10 mouse cellular contexts compared by ENCODE assay signal in genomic region chr11:55432981-55433380, GRCm38 (mm10). TPM values are rescaled to one million over a fixed set of nuclear protein-coding genes. Genes with fewer than 3 reads are reported as not detected.
A peak's percentile ranks its signal among the peaks of the same experiment; 100 is the strongest.
DNase-seq lines count a peak whose midpoint lies in the region; ATAC-seq lines count a peak whose summit lies in the region.
"Had no signal": no experiment of that assay in that cellular context is flagged by ENCODE, and none has a peak within 500 bp of the region (broad histone marks: within the 10 kb centered on the region; RNA-seq: fewer than 3 reads in every experiment).

No protein-coding gene starts in this region.

- 20% methylated on average over 3 of the region's 3 CpGs for WGBS in heart, embryonic 11.5 days (ENCODE audit: insufficient replicate concordance)
- 72% methylated on average over 3 of the region's 3 CpGs for WGBS in midbrain, embryonic 11.5 days
- WGBS in midbrain, embryonic 16.5 days, result 66% methylated on average over 3 of the region's 3 CpGs
- WGBS in limb, embryonic 15.5 days, result 29% methylated on average over 3 of the region's 3 CpGs

- no peak for ATAC-seq in heart, embryonic 11.5 days (replicated peaks; ENCODE audit: insufficient number of reproducible peaks, low FRiP score, low TSS enrichment)
- ATAC-seq in midbrain, embryonic 11.5 days (ENCODE audit: low FRiP score), result no peak
- ATAC-seq in midbrain, embryonic 16.5 days, result no peak
- no peak for ATAC-seq in limb, embryonic 15.5 days (ENCODE audit: insufficient number of reproducible peaks, low FRiP score, low TSS enrichment, low read depth)
- ATAC-seq: CD4-positive, CD25-positive, alpha-beta regulatory T cell, adult 4 months had no signal

- no peaks in the 10 kb centered on the region for H3K36me3 ChIP-seq in heart, embryonic 11.5 days (ENCODE audit: control insufficient read depth, insufficient read depth, low read length)
- H3K36me3 ChIP-seq in midbrain, embryonic 11.5 days (ENCODE audit: control insufficient read depth, insufficient read depth, low read length), result no peaks in the 10 kb centered on the region
- no peaks in the 10 kb centered on the region for H3K36me3 ChIP-seq in midbrain, embryonic 16.5 days (ENCODE audit: control insufficient read depth, insufficient read depth, low read length)
- no peaks in the 10 kb centered on the region for H3K36me3 ChIP-seq in limb, embryonic 15.5 days
- H3K36me3 ChIP-seq: liver, embryonic 13.5 days had no signal

- no peak overlapping the region for H3K4me3 ChIP-seq in heart, embryonic 11.5 days (ENCODE audit: low read depth, low read length)
- H3K4me3 ChIP-seq in midbrain, embryonic 11.5 days (ENCODE audit: low read depth, low read length), result no peak overlapping the region
- H3K4me3 ChIP-seq in midbrain, embryonic 16.5 days (ENCODE audit: low read depth, low read length), result no peak overlapping the region
- H3K4me3 ChIP-seq in limb, embryonic 15.5 days, result no peak overlapping the region
- H3K4me3 ChIP-seq: liver, embryonic 13.5 days had no signal

- DNase-seq in heart, adult 9 months (ENCODE audit: low spot score in 2 of 2), result no peak
- peak; percentile 76 for DNase-seq in midbrain, embryonic 11.5 days (ENCODE audit: low spot score, missing footprints)
- DNase-seq in retina, postnatal 1 day, result no peak
- DNase-seq in thymus, postnatal 10 days (ENCODE audit: low spot score in 2 of 2), result no peak
- DNase-seq in urinary bladder, postnatal 25 days (ENCODE audit: low spot score), result no peak
- DNase-seq: liver, embryonic 13.5 days had no signal

- peaks cover 21% of the 10 kb centered on the region for H3K4me1 ChIP-seq in heart, embryonic 11.5 days (ENCODE audit: control insufficient read depth, insufficient read depth, low read length)
- peaks cover 8% of the 10 kb centered on the region; the same call in 1 of the 2 replicates for H3K4me1 ChIP-seq in midbrain, embryonic 11.5 days (ENCODE audit: control insufficient read depth, insufficient read depth, low read length)
- H3K4me1 ChIP-seq in midbrain, embryonic 16.5 days (ENCODE audit: control insufficient read depth, insufficient read depth, low read length), result peaks cover 2% of the 10 kb centered on the region; the same call in 1 of the 2 replicates
- peaks cover 21% of the 10 kb centered on the region for H3K4me1 ChIP-seq in limb, embryonic 15.5 days
- H3K4me1 ChIP-seq: liver, embryonic 13.5 days had no signal

- no peaks in the 10 kb centered on the region for H3K27me3 ChIP-seq in heart, embryonic 11.5 days (ENCODE audit: control insufficient read depth, insufficient read depth, low read length)
- no peaks in the 10 kb centered on the region for H3K27me3 ChIP-seq in midbrain, embryonic 11.5 days (ENCODE audit: control insufficient read depth, insufficient read depth, low read length)
- H3K27me3 ChIP-seq in midbrain, embryonic 16.5 days (ENCODE audit: control insufficient read depth, insufficient read depth, low read depth, low read length), result no peaks in the 10 kb centered on the region
- no peaks in the 10 kb centered on the region for H3K27me3 ChIP-seq in limb, embryonic 15.5 days
- H3K27me3 ChIP-seq: liver, embryonic 13.5 days had no signal

- peak overlapping the region; percentile 92 for H3K27ac ChIP-seq in heart, embryonic 11.5 days (ENCODE audit: low read depth, low read length)
- no peak overlapping the region for H3K27ac ChIP-seq in midbrain, embryonic 11.5 days (ENCODE audit: low read depth, low read length)
- H3K27ac ChIP-seq in midbrain, embryonic 16.5 days (ENCODE audit: low read length), result no peak overlapping the region
- peak overlapping the region; percentile 72 for H3K27ac ChIP-seq in limb, embryonic 15.5 days
- H3K27ac ChIP-seq: liver, embryonic 13.5 days had no signal

- H3K9ac ChIP-seq in heart, embryonic 11.5 days (ENCODE audit: low read depth, low read length), result no peak overlapping the region
- no peak overlapping the region for H3K9ac ChIP-seq in midbrain, embryonic 11.5 days (ENCODE audit: low read length)
- H3K9ac ChIP-seq in midbrain, embryonic 16.5 days (ENCODE audit: low read depth, low read length), result no peak overlapping the region
- H3K9ac ChIP-seq in limb, embryonic 15.5 days, result no peak overlapping the region
- H3K9ac ChIP-seq: liver, embryonic 13.5 days had no signal

- no peaks in the 10 kb centered on the region for H3K9me3 ChIP-seq in heart, embryonic 11.5 days (replicated peaks; ENCODE audit: control insufficient read depth, low read length)
- H3K9me3 ChIP-seq in midbrain, embryonic 11.5 days (ENCODE audit: control insufficient read depth, low read length), result no peaks in the 10 kb centered on the region
- H3K9me3 ChIP-seq in midbrain, embryonic 16.5 days (replicated peaks; ENCODE audit: control insufficient read depth, low read length, poor library complexity, severe bottlenecking), result no peaks in the 10 kb centered on the region
- H3K9me3 ChIP-seq in limb, embryonic 15.5 days, result no peaks in the 10 kb centered on the region
- H3K9me3 ChIP-seq: liver, embryonic 13.5 days had no signal

- H3K4me2 ChIP-seq in heart, embryonic 11.5 days, result 0 out of 2 replicates have a peak overlapping the region, but pooled peaks have one; percentile 9
- no peak overlapping the region for H3K4me2 ChIP-seq in midbrain, embryonic 11.5 days
- no peak overlapping the region for H3K4me2 ChIP-seq in midbrain, embryonic 16.5 days (ENCODE audit: low read length)
- no peak overlapping the region for H3K4me2 ChIP-seq in limb, embryonic 15.5 days
- H3K4me2 ChIP-seq: liver, embryonic 13.5 days had no signal

RNA-seq across cellular contexts. Expression of gene Sparc, which starts 10.0 kb away (rescaled TPM):
- 1,182 and 1,259 TPM in 2 replicates for polyA plus RNA-seq in heart, embryonic 11.5 days (2014; fragmentation: Nextera tagmentation; extraction: Ambion mirVana)
- polyA plus RNA-seq in midbrain, embryonic 11.5 days (2014; fragmentation: Nextera tagmentation; extraction: Ambion mirVana), result 411 and 428 TPM in 2 replicates
- 426 and 452 TPM in 2 replicates for polyA plus RNA-seq in midbrain, embryonic 16.5 days (2015; fragmentation: Nextera tagmentation; extraction: Ambion mirVana)
- 3,190 and 4,050 TPM in 2 replicates for polyA plus RNA-seq in limb, embryonic 15.5 days (2015; fragmentation: Nextera tagmentation; extraction: Ambion mirVana)

RNA-seq across cellular contexts. Expression of gene Atox1, which starts 28.1 kb away (rescaled TPM):
- 273 and 292 TPM in 2 replicates for polyA plus RNA-seq in heart, embryonic 11.5 days (2014; fragmentation: Nextera tagmentation; extraction: Ambion mirVana)
- polyA plus RNA-seq in midbrain, embryonic 11.5 days (2014; fragmentation: Nextera tagmentation; extraction: Ambion mirVana), result 217 and 224 TPM in 2 replicates
- 196 and 215 TPM in 2 replicates for polyA plus RNA-seq in midbrain, embryonic 16.5 days (2015; fragmentation: Nextera tagmentation; extraction: Ambion mirVana)
- polyA plus RNA-seq in limb, embryonic 15.5 days (2015; fragmentation: Nextera tagmentation; extraction: Ambion mirVana), result 448 and 491 TPM in 2 replicates

RNA-seq across cellular contexts. Expression of gene G3bp1, which starts 36.5 kb away (rescaled TPM):
- 125 and 133 TPM in 2 replicates for polyA plus RNA-seq in heart, embryonic 11.5 days (2014; fragmentation: Nextera tagmentation; extraction: Ambion mirVana)
- polyA plus RNA-seq in midbrain, embryonic 11.5 days (2014; fragmentation: Nextera tagmentation; extraction: Ambion mirVana), result 241 and 244 TPM in 2 replicates
- polyA plus RNA-seq in midbrain, embryonic 16.5 days (2015; fragmentation: Nextera tagmentation; extraction: Ambion mirVana), result 92.4 and 103 TPM in 2 replicates
- polyA plus RNA-seq in limb, embryonic 15.5 days (2015; fragmentation: Nextera tagmentation; extraction: Ambion mirVana), result 153 and 158 TPM in 2 replicates

Comparison
In these comparisons a context has a peak if more than half of its experiments do, and no peak if none do; other contexts are left out.
1. H3K27ac ChIP-seq: peak in heart, embryonic 11.5 days (single experiment) and limb, embryonic 15.5 days (single experiment); none in midbrain, embryonic 11.5 days (single experiment) and midbrain, embryonic 16.5 days (single experiment).